Mouse (Mus musculus): Measurements from ENCODE around the gene Mef2c. TPM values are rescaled to one million over a fixed set of nuclear protein-coding genes. Genes with fewer than 3 reads are reported as not detected.
A peak's percentile ranks its signal among the peaks of the same experiment; 100 is the strongest.

The Mef2c gene
- total and polyA plus RNA-seq, 3 experiments: 99.9 to 159 (median 107) TPM

DNA sequence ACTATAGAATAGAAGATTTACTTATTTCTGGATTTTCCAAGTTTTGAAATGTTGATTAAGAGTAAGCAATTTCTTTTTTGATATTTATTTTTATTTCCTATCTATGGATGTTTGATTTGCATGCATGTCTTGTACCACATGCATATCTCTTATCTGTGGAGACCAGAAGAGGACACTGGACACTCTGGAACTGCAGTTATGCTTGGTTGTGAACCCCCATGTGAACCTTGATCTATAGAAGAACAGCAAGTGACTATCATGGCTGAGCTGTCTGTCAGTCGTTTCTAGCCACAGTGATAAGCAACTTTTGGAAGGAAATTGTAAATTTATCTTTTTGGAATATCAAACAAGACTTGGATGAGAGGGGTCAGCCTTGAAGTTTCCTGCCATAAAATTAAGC lies 48.2 kb downstream of the Mef2c start:
- no peaks in the 10 kb centered on the region for H3K27me3 ChIP-seq (replicated peaks)
- H3K4me1 ChIP-seq (ENCODE audit: control insufficient read depth in 1 of 2, insufficient read depth in 2 of 2): peaks cover 3 to 66% of the 10 kb centered on the region in 2 experiments
- H3K9me3 ChIP-seq (replicated peaks; ENCODE audit: low read length): no peaks in the 10 kb centered on the region
- H3K4me2 ChIP-seq (ENCODE audit: insufficient read depth, low read depth, poor library complexity, severe bottlenecking): peak overlapping the region; percentile 29; the same call in 1 of the 2 replicates
- H3K79me2 ChIP-seq (replicated peaks; ENCODE audit: control insufficient read depth, extremely low read depth, insufficient read depth, poor library complexity, severe bottlenecking): peaks cover 44% of the 10 kb centered on the region
- no peak overlapping the region for H3K27ac ChIP-seq (ENCODE audit: insufficient read depth, low read depth)
- dilution Hi-C loops (cut with MboI; ENCODE audit: extremely low pct_ligation_motif_present, extremely low pct_unique_long_range_greater_than_20kb, low sequenced_read_pairs) (no loop called here), in situ Hi-C loops (cut with MboI; ENCODE audit: low pct_ligation_motif_present, low pct_unique_long_range_greater_than_20kb, low sequenced_read_pairs) (no loop called here)
- TF ChIP-seq CHD2 (IDR thresholded peaks at IDR 0.05; ENCODE audit: low read length) (no peak), CHD1 (IDR thresholded peaks at IDR 0.05; ENCODE audit: low read depth, low read length) (peak; percentile 64; the same call in 1 of the 2 replicates)
- H3K4me3 ChIP-seq (replicated peaks in 1 of 3; ENCODE audit: low read depth in 2 of 3, low read length in 2 of 3, poor library complexity in 1 of 3): no peak overlapping the region
- peaks cover 2 to 21% of the 10 kb centered on the region in 2 experiments for H3K36me3 ChIP-seq (replicated peaks in 1 of 2; ENCODE audit: control insufficient read depth in 1 of 2, insufficient read depth in 1 of 2, low read length in 1 of 2)
- no peak overlapping the region for H3K9ac ChIP-seq (ENCODE audit: insufficient read depth, low read depth)
- DNase-seq (ENCODE audit: extremely low read depth): no peak

- in situ Hi-C loops (cut with MboI; ENCODE audit: low pct_ligation_motif_present, low pct_unique_long_range_greater_than_20kb, low sequenced_read_pairs) (no loop called here), dilution Hi-C loops (cut with MboI; ENCODE audit: extremely low pct_ligation_motif_present, extremely low pct_unique_long_range_greater_than_20kb, low sequenced_read_pairs) (no loop called here)
- TF ChIP-seq ZMIZ1 (IDR thresholded peaks at IDR 0.05; ENCODE audit: low read depth, low read length) (no peak), MEF2A (IDR thresholded peaks at IDR 0.05; ENCODE audit: borderline replicate concordance, low read depth, low read length) (no peak)
- DNase-seq (ENCODE audit: extremely low read depth): no peak
- Histone ChIP-seq H3K4me3 (replicated peaks in 1 of 3; ENCODE audit: low read depth in 2 of 3, low read length in 2 of 3, poor library complexity in 1 of 3) (no peak overlapping the region), H3K4me1 (ENCODE audit: control insufficient read depth in 1 of 2, insufficient read depth in 2 of 2) (peaks cover 3 to 55% of the 10 kb centered on the region in 2 experiments; a peak in 3 of 4 replicates), H3K36me3 (replicated peaks in 1 of 2; ENCODE audit: control insufficient read depth in 1 of 2, insufficient read depth in 1 of 2, low read length in 1 of 2) (peaks cover 0 to 10% of the 10 kb centered on the region in 2 experiments), H3K9ac (ENCODE audit: insufficient read depth, low read depth) (no peak overlapping the region), H3K27ac (ENCODE audit: insufficient read depth, low read depth) (no peak overlapping the region), H3K79me2 (replicated peaks; ENCODE audit: control insufficient read depth, extremely low read depth, insufficient read depth, poor library complexity, severe bottlenecking) (peaks cover 55% of the 10 kb centered on the region), H3K27me3 (replicated peaks) (no peaks in the 10 kb centered on the region), H3K4me2 (ENCODE audit: insufficient read depth, low read depth, poor library complexity, severe bottlenecking) (no peak overlapping the region), H3K9me3 (replicated peaks; ENCODE audit: low read length) (no peaks in the 10 kb centered on the region)
Measured at GRCm38 (mm10) chr13:83563261-83563660, 59.4 kb downstream of the Mef2c start.

GRCm38 (mm10) chr13:83565732-83566131 lies 61.9 kb downstream of the Mef2c start:
- Histone ChIP-seq H3K4me1 (ENCODE audit: control insufficient read depth in 1 of 2, insufficient read depth in 2 of 2) (peaks cover 8 to 72% of the 10 kb centered on the region in 2 experiments), H3K9me3 (replicated peaks; ENCODE audit: low read length) (no peaks in the 10 kb centered on the region), H3K4me3 (replicated peaks in 1 of 3; ENCODE audit: low read depth in 2 of 3, low read length in 2 of 3, poor library complexity in 1 of 3) (no peak overlapping the region), H3K27ac (ENCODE audit: insufficient read depth, low read depth) (peak overlapping the region; percentile 96), H3K27me3 (replicated peaks) (no peaks in the 10 kb centered on the region), H3K36me3 (replicated peaks in 1 of 2; ENCODE audit: control insufficient read depth in 1 of 2, insufficient read depth in 1 of 2, low read length in 1 of 2) (peaks cover 0 to 1% of the 10 kb centered on the region in 2 experiments), H3K4me2 (ENCODE audit: insufficient read depth, low read depth, poor library complexity, severe bottlenecking) (peak overlapping the region; percentile 91), H3K9ac (ENCODE audit: insufficient read depth, low read depth) (peak overlapping the region; percentile 58), H3K79me2 (replicated peaks; ENCODE audit: control insufficient read depth, extremely low read depth, insufficient read depth, poor library complexity, severe bottlenecking) (peaks cover 58% of the 10 kb centered on the region)
- no peak for DNase-seq (ENCODE audit: extremely low read depth)
- dilution Hi-C loops (cut with MboI; ENCODE audit: extremely low pct_ligation_motif_present, extremely low pct_unique_long_range_greater_than_20kb, low sequenced_read_pairs): no loop called here
- TF ChIP-seq NELFE (IDR thresholded peaks at IDR 0.05; ENCODE audit: low read depth, low read length): no peak
- TF ChIP-seq ZNF384 (IDR thresholded peaks at IDR 0.05; ENCODE audit: low read depth, low read length): no peak
- no peak for TF ChIP-seq KAT2A (IDR thresholded peaks at IDR 0.05; ENCODE audit: insufficient replicate concordance, low read length)
- TF ChIP-seq E2F4 (IDR thresholded peaks at IDR 0.05; ENCODE audit: insufficient replicate concordance, low read depth, low read length): no peak
- TF ChIP-seq MAX (IDR thresholded peaks at IDR 0.05; ENCODE audit: low read length): no peak
- no peak for TF ChIP-seq PAX5 (IDR thresholded peaks at IDR 0.05; ENCODE audit: low read length)
- no peak for TF ChIP-seq TBP (conservative IDR thresholded peaks at IDR 0.05; ENCODE audit: low read depth, low read length)
- TF ChIP-seq ZKSCAN1 (IDR thresholded peaks at IDR 0.05; ENCODE audit: borderline replicate concordance, low read depth, low read length): no peak
- no peak for TF ChIP-seq TCF12 (IDR thresholded peaks at IDR 0.05; ENCODE audit: low read depth, low read length)
- TF ChIP-seq GABPA (IDR thresholded peaks at IDR 0.05; ENCODE audit: insufficient replicate concordance, low read depth, low read length): no peak
- in situ Hi-C loops (cut with MboI; ENCODE audit: low pct_ligation_motif_present, low pct_unique_long_range_greater_than_20kb, low sequenced_read_pairs): no loop called here

Data from CH12.LX (cell line).